Mouse (Mus musculus) hindlimb bud, embryonic 11.5 days (tissue): ENCODE measurements at regions not wholly inside any gene's neighbourhood (a gene's known extent, or its start where the extent isn't known, plus 50 kb on each side); places are given as distances from the start of the nearest gene placed in this dataset.
A peak's percentile ranks its signal among the peaks of the same experiment; 100 is the strongest.

ENCODE experiments used
- DNase-seq: peaks from one replicate; pipeline ENCODE4 v3.0.0-alpha.2; 2012; ENCODE audit warnings: low read depth, low spot score; ENCODE audit errors: extremely low spot score

DNA sequence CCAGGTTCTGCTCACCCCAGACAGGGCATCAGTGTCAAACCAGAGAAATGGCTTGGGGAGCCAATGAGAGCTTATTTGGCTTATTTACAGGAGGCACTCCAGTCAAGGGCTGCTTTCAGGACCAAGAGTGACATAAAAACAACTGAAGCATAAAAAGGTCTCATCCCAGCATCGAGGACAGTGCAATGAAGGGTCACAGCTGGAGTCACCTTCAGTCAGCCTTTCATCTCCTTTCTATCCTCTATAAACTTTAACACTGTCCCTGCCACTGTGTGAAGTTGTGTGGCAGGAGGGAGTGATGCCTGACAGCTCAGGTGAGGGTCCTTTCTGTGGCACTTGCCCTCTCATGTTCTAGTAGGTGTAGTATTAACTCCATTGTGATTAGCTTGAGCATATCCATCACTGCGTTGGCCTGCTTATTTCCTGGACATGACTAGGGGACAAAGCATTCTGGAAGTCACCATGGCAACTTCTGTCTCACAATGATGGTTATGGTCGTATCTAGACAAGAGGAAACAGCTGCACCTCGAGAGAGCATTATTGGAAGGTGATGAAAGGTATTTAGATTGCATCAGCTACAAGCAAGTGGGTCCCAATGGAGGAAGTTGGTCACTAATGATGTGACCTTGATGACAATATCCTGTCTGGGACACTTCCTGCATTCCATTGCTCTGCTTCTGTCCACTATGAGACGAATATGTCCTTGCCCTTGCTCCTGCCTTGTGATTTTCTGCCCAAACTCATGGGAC lies 87.8 kb upstream of the Enpp6 start:
- DNase-seq: peak; percentile 12

DNA sequence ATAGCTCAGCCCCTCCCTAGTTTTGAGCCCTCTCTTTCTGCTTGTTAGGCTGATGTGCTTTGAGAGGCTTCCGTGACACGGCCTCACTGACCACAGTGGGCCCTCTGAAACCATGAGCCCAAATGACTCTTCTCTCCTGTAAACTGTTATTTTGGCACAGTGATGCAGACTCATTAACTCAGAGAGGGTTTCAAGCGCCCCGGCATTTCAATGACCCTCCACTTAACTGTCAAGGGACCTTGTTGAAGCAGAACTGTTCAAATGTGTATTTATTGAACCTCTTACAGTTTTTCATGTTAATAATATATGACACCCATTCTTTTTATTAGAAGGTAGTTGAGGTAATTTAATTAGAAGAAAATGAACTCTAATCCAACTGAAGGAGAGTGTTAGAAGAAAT lies 85.9 kb upstream of the Enpp6 start:
- DNase-seq: no peak

DNA sequence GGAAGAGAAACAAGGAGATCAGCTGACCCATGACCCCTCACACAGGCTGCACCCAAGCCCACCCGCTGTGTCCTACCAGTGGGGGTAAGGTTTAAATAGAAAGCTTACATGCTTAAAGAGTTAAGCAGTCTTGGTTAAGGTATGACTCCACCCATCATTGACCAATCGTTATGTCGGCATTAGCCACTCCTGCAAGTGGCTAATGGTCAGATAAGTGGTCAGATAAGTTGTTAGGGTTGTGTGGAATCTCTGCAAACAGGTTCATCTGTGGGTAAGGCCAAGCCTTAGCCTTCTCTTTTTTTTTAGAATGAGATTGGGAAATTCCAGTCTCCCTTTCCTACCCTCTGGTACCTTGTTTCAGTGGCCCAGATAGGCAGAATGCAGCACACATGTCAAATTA lies 82.0 kb upstream of the Enpp6 start:
- DNase-seq: no peak

DNA sequence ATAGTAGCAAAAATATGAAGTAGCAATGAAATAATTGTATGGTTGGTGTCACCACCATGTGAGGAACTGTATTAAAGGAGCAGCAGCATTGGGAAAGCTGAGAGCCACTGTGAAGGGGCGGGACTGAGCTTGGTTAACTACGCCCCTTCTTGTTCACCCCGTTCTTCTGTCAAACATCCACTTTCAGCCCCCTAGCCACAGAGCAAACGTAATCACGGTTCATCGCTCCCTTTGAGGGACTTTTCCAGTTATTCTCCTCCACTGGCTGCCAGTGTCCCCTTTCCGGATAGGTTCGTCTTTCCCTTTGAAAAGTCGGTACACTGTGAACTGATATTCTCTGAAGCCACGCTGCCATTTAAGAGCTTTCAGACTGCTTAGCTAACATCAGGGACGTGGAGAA lies 79.3 kb upstream of the Enpp6 start:
- no peak for DNase-seq

DNA sequence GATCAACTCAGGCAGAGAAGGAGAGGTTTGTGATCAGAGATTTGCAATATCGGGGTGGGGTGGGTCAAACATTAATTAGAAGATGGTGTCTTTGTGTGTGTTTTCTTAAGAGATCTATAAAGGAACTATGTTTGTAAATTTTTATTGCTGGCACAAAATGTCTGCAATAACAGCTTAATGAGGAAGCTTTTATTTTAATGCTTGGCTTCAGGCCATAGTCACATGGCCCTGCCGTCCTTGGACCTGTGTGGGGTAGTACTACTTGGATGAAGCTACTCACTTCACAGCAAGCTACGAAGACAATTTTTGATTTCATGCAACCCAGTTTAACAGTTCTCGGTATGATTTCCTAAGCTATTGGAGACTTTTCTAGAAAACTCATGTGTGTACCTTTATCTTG lies 78.5 kb upstream of the Enpp6 start:
- no peak for DNase-seq

DNA sequence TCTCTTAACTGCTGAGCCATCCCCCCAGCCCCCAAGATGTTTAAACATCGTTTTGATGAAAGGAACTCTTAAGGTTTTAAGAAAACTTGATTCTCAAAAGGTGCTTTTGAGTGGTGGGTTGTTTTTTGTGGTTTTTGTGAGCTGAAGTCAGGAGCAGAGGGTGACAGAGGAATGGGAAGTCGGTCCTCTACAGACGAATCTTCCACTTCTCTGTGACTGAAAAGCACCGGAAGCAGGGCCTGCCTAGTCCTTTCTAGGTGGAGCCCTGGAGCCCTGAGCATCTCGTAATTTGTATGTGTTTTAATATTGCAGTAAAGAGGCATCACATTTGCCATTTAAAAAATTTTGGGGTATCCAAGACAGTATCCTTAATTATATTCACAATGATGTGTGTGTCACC lies 72.7 kb upstream of the Enpp6 start:
- DNase-seq: no peak

DNA sequence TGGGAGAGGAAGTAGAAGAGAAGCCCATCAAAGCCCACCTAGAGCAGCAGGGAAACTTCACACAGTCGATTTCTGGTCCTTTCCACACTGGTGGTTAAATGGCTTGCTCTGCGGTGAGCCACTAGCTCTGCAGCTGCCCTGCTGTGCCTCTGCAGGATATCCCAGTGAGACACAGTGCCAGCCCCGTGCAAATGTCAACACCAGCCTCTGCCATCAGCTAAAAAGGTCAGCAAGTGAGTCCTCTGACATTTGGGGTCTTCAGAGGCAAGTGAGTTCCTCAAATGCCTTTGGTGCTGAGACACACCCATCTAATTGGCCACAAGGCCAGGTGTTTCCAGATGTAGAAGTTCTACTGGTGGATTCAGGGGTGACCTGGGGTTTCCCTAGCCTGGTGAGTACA lies 66.6 kb upstream of the Enpp6 start:
- DNase-seq: no peak

DNA sequence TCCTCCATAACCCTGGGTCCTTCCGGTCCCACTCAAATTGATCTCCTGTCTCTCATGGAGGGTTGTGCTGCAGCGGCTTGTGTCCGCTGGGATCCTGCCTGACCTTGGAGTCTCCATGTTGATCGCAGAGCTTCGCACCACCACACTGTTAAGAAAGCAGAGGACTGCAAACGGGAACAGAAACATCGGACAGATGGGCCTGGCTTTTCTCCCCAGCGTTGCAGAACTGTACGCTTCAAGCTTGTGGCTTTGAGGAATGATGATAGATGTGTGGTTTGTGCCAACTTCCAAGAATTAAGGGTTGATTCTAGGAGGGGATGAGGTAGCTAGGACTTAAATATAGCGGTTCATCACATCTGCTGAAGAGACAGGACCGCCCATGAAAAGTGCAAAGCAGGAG lies 65.6 kb upstream of the Enpp6 start:
- DNase-seq: no peak

DNA sequence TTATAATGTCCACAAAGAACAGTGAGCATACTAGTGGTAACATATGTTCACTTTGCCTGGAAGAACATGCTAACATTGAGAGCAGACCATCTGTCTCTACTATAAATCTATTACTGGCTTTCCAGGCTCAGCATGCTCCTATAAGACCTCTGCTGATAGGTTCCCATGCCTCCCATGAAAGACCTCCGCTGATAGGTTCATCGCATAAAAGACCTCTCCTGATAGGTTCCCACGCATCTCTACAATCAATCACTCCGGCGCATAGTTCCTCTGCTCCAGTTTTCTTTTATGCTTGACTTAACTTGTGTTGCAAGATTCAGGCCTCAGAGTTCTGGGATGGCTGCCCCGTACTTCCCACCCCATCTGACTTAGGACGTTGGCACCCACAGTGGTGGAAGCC lies 65.1 kb upstream of the Enpp6 start:
- DNase-seq: no peak

DNA sequence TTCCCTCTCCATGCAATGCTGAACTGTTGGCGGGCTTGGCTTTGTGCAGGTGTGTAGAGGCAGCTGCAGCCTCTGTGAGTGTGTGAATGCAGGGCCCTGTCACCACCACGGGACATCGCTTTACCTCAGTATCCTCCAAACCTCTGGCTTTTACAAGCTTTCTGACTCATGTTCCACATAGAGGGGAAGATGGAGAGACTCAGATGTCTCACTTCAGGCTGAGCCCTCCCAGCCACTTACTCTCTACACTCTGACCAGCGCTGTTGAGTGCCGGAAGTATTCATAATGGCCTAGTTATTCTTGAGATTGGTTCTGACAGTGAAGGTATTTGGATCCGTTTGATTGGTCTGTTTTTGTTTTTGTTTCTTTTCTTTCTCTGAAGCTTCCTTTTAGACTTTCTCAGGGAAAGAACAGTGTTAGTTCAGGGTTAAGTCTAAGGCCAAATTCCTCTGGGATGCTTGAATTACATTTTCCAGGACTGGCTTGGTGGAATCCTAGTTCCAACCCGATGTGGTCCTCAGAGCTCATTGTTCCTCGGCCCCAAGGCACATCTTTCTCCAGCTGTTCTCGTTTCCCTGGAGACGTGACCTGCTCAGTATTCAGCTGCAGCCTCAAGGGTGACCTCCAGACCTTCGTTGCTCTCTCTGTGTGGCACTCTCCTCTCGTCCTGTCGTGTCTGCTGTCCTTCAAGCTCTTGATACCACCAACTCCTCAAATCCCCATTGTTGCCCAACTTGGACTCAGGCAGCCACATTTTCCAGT lies 61.7 kb upstream of the Enpp6 start:
- DNase-seq: no peak

DNA sequence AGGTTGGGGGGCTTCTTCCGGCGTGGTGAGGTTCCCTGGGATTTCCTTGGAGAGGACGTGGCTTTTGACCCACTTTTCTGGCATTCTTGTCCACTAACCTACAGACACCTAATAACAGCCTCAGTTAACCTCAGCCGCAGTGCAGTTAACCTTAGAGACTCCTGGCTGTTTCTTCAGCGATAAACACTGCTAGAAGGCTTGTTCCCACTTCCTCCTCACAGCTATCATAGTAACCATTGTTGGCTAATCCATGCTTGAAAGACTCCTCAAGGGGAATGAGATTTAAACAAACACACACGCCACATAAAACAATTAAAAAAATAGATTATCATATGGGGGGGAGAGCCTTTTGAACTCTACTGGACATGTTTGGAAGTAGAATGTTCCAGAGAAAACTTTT lies 58.0 kb upstream of the Enpp6 start:
- DNase-seq: no peak

DNA sequence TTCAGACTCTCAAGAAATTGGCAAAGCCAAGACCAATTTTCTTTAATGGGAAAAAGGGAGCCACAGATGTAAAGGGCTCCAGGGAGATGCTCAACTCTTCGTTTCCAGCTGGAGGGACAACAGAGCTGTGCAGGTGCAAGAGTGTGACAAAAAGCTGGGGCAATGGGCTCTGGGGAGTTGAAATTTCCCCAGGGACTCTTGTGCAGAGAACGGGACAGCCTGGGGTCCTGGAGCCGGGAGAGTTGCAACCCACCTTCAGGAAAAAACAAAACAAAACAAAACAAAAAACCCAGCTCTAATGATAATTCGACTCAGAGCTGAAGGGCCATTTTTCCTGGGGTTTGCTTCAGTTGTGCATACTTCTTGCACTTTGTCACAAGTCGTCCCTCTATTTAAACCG lies 57.0 kb upstream of the Enpp6 start:
- no peak for DNase-seq

DNA sequence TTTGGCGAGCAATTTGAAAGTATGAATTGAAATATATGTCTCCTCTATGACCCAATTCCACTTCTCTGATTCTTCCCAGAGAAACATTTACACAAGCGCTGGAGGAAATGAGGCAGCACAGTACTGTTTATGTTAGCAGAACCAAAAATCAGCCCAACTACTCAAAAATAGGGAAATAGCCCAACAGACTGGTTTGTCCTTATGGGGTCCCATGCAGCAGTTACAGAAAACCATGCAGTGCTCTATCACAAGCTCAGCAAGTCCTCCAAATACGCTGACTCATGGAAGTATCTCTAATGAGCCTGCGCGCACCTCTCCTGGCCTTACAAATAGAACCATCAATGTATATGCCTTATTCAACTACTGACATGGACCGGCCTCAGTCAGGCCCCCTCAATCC lies 55.4 kb upstream of the Enpp6 start:
- no peak for DNase-seq

DNA sequence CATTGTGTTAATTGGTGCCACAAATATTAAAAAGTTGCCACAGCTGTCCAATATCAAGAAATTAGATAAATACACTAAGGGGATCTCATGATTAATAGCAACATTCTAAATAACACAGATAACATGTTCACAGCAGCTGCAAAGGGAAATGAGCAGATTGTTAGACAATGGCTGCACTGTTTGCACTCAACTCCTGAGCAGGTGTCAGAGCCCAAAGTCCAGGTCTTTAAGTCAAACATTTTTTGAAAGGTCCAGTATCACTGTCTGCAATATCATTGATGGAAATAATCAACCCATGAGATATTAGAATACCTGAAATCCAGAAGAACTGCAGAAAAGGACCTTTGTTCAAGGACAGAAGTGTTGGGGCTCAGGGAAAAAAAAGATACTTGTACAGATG lies 53.4 kb upstream of the Enpp6 start:
- DNase-seq: no peak

DNA sequence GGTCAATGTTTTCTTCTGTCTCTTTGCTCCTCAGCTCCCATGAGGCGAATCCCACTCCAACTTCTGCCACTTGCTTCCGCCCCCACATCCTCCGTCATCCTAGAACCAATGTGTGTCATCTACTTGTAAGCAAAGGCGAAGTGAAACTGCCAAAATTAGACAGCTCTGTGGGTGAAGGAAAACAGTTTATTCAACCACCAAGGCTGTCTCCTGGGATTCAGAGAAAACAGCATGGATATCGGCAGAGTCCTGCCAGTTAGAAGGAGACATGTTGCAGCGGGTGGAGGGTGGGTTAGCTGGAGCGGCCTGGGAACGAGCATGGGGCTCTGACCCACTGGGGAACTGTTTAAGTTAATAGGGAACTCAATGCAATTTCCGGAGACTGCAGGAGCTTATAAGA lies 52.4 kb upstream of the Enpp6 start:
- no peak for DNase-seq

DNA sequence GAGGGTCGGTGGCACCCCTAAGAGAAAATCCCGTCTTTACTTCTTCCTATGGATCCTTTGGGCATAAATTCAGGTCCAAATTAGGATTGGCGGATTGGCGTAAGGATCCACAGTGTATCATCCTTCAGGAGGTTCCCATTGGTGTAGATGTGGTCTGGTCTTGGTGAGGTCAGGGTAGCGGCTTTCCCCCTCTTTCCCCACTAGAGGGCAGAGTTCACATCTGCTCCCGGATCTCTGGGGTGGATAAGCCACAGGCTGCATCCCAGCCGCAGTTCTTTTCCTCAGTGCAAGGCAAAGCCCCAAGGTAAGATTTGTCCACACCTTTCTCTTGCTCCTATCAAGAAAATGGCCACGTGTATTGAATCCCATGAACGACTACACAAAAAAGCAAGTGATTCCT lies 51.8 kb upstream of the Enpp6 start:
- DNase-seq: peak; percentile 49

DNA sequence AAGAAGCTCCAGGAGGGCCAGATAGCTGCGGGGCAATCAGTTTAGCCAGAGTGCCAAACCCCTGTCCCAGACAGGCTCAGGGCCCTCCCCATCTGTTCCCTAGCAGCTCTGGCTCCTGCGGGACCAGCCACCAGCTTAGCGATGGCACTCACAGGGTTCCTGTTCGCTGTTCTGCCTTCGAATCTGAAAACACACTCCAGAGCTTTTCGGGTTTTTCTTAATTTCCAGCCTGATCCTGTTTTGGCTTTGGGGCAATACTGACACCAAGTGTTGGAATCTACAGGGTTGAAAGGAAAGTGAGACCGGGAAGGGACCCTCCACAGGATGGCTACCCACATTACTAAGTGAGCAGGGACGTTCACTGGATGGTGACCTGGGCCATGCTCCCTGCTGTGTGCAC lies 50.6 kb upstream of the Enpp6 start:
- no peak for DNase-seq
